Mouse (Mus musculus): ENCODE measurements at regions not wholly inside any gene's neighbourhood (a gene's known extent, or its start where the extent isn't known, plus 50 kb on each side); places are given as distances from the start of the nearest gene placed in this dataset.
"Not testable (repeated sequence)": the region's sequence is repeated elsewhere in the genome, so short reads cannot be mapped to it uniquely, and the experiment has no call there.

GRCm38 (mm10) chr8:28371752-28372151, 924.3 kb downstream of the Poteg start:
- in situ Hi-C loops (cut with MboI, MseI) = no loop called here

- in situ Hi-C loops (cut with MboI, MseI) = loop anchor here in 1 of 2 experiments (25.0 kb wide), 1 partner anchor 1187 kb away; no protein-coding TSS in a partner anchor
Measured at GRCm38 (mm10) chr8:28400141-28400540, 952.7 kb downstream of the Poteg start.

GRCm38 (mm10) chr8:28427544-28428135, 980.2 kb downstream of the Poteg start:
- in situ Hi-C loops (cut with MboI, MseI) = no loop called here

GRCm38 (mm10) chr8:28473190-28473589, 1025.7 kb downstream of the Poteg start:
- in situ Hi-C loops (cut with MboI, MseI) = no loop called here

- in situ Hi-C loops (cut with MboI, MseI) = no loop called here
Measured at GRCm38 (mm10) chr8:28487913-28488312, 1040.4 kb downstream of the Poteg start.

GRCm38 (mm10) chr8:28503488-28504319, 1056.2 kb downstream of the Poteg start:
- in situ Hi-C loops (cut with MboI, MseI) = no loop called here

GRCm38 (mm10) chr8:28523506-28523905, 1076.0 kb downstream of the Poteg start:
- in situ Hi-C loops (cut with MboI, MseI) = not testable (repeated sequence)

GRCm38 (mm10) chr8:28547236-28547635, 1099.8 kb downstream of the Poteg start:
- in situ Hi-C loops (cut with MboI, MseI) = no loop called here

- in situ Hi-C loops (cut with MboI, MseI) = no loop called here
Measured at GRCm38 (mm10) chr8:28559881-28560280, 1112.4 kb downstream of the Poteg start.

GRCm38 (mm10) chr8:28579250-28579651, 1131.8 kb downstream of the Poteg start:
- in situ Hi-C loops (cut with MboI, MseI) = no loop called here

GRCm38 (mm10) chr8:28580821-28581220, 1133.4 kb downstream of the Poteg start:
- in situ Hi-C loops (cut with MboI, MseI) = no loop called here

- in situ Hi-C loops (cut with MboI, MseI) = no loop called here
Measured at GRCm38 (mm10) chr8:28589999-28590398, 1142.5 kb downstream of the Poteg start.

- in situ Hi-C loops (cut with MboI, MseI) = no loop called here
Measured at GRCm38 (mm10) chr8:28593238-28593637, 1145.8 kb downstream of the Poteg start.

GRCm38 (mm10) chr8:28594191-28594590, 1146.7 kb downstream of the Poteg start:
- in situ Hi-C loops (cut with MboI, MseI) = no loop called here

GRCm38 (mm10) chr8:28594606-28595005, 1147.1 kb downstream of the Poteg start:
- in situ Hi-C loops (cut with MboI, MseI) = no loop called here

- in situ Hi-C loops (cut with MboI, MseI) = no loop called here
Measured at GRCm38 (mm10) chr8:28595880-28596279, 1148.4 kb downstream of the Poteg start.

Measured in T-helper 17 cell (primary cell).